Mouse (Mus musculus) kidney, adult 2 months (tissue): Measurements from ENCODE around the gene Clcn1. TPM values are rescaled to one million over a fixed set of nuclear protein-coding genes. Genes with fewer than 3 reads are reported as not detected.
A peak's percentile ranks its signal among the peaks of the same experiment; 100 is the strongest.

Experiments
- DNase-seq: peaks from one replicate; pipeline ENCODE4 v3.0.0; 2021
- H3K27ac ChIP-seq: fragments of 200-500 bp; 2 replicates; pipeline ENCODE4 v1.5.1; 2012; ENCODE audit warnings: low read depth, low read length, control low read depth, inconsistent platforms; ENCODE audit not compliant: insufficient read depth
- H3K27me3 ChIP-seq: fragments of 200-500 bp; replicated peaks from 2 replicates; pipeline ENCODE4 v1.6.1; 2012; ENCODE audit warnings: mild to moderate bottlenecking, moderate library complexity, low read length, inconsistent platforms; ENCODE audit not compliant: control insufficient read depth, insufficient read depth
- H3K36me3 ChIP-seq: fragments of 200-500 bp; 2 replicates; pipeline ENCODE4 v1.6.1; 2012; ENCODE audit warnings: mild to moderate bottlenecking, moderate library complexity, low read length, inconsistent platforms; ENCODE audit not compliant: control insufficient read depth, insufficient read depth
- H3K4me1 ChIP-seq: fragments of 200-500 bp; 2 replicates; pipeline ENCODE4 v1.6.1; 2011; ENCODE audit warnings: low read length; ENCODE audit not compliant: control insufficient read depth, insufficient read depth
- H3K4me3 ChIP-seq: fragments of 200-500 bp; 2 replicates; pipeline ENCODE4 v1.5.1; 2011; ENCODE audit warnings: mild to moderate bottlenecking, low read depth, low read length, control low read depth; ENCODE audit not compliant: insufficient read depth
- CTCF ChIP-seq: fragments of 200-500 bp; conservative IDR thresholded peaks from 2 replicates; pipeline ENCODE4 v1.5.1; 2011; ENCODE audit warnings: low read depth, mild to moderate bottlenecking, control low read depth, low read length, moderate library complexity, mixed read lengths; ENCODE audit not compliant: insufficient read depth, insufficient read length
- POLR2A ChIP-seq: fragments of 200-500 bp; IDR thresholded peaks from one replicate; pipeline ENCODE4 v1.6.1; 2011; ENCODE audit warnings: low read depth, low read length, control low read depth
- WGBS: fragments of 180-500 bp; shearing (Covaris S2); methylation state at CpG from one replicate; pipeline ENCODE4 v1.1.7; 2018; 5-methylcytosine and 5-hydroxymethylcytosine counted together
- polyA plus RNA-seq: library from polyadenylated mRNA; depleted of rRNA; stranded (reverse); fragments of >200 nt; gene quantifications from 2 replicates; pipeline ENCODE4 v1.2.3, GENCODE M21; 2012; rRNA removed

Clcn1 gene
- 0.04 and 0.86 TPM in 2 replicates for polyA plus RNA-seq

- Histone ChIP-seq H3K27ac (no peak within 1 kb of the TSS), H3K4me3 (no peak within 1 kb of the TSS), H3K4me1 (no peaks in the 10 kb centered on the region), H3K36me3 (peaks cover 1% of the 10 kb centered on the region; the same call in 1 of the 2 replicates), H3K27me3 (no peaks in the 10 kb centered on the region)
- 71% methylated on average over 4 of the region's 5 CpGs for WGBS
- no peak for TF ChIP-seq CTCF
- no peak for TF ChIP-seq POLR2A
- no peak for DNase-seq
Observed at GRCm38 (mm10) chr6:42286448-42286847, at the start of gene Clcn1. TSS of gene Clcn1 (plus strand) at chr6:42286685.

GRCm38 (mm10) chr6:42237276-42237805 lies 49.1 kb upstream of the Clcn1 start:
- H3K36me3 ChIP-seq: no peaks in the 10 kb centered on the region
- H3K4me3 ChIP-seq: no peak overlapping the region
- no peak for DNase-seq
- H3K27me3 ChIP-seq: no peaks in the 10 kb centered on the region
- TF ChIP-seq POLR2A (no peak), CTCF (no peak)
- H3K4me1 ChIP-seq: no peaks in the 10 kb centered on the region
- WGBS: 78% methylated on average over 6 of the region's 6 CpGs
- H3K27ac ChIP-seq: no peak overlapping the region

GRCm38 (mm10) chr6:42241311-42242045 lies 45.0 kb upstream of the Clcn1 start:
- no peak overlapping the region for H3K27ac ChIP-seq
- no peaks in the 10 kb centered on the region for H3K36me3 ChIP-seq
- no peaks in the 10 kb centered on the region for H3K27me3 ChIP-seq
- no peak for TF ChIP-seq POLR2A
- TF ChIP-seq CTCF: no peak
- DNase-seq: no peak
- peaks cover 2% of the 10 kb centered on the region; the same call in 1 of the 2 replicates for H3K4me1 ChIP-seq
- WGBS: 68% methylated on average over 6 of the region's 6 CpGs
- no peak overlapping the region for H3K4me3 ChIP-seq

GRCm38 (mm10) chr6:42245711-42246353 lies 40.7 kb upstream of the Clcn1 start, which contains the start of gene Gstk1:
TSS of gene Gstk1 (plus strand) at chr6:42245935.
- Histone ChIP-seq H3K4me1 (peaks cover 6% of the 10 kb centered on the region; the same call in 1 of the 2 replicates), H3K27ac (no peak within 1 kb of the TSS), H3K27me3 (no peaks in the 10 kb centered on the region), H3K36me3 (no peaks in the 10 kb centered on the region; the same call in 1 of the 2 replicates), H3K4me3 (peak within 1 kb of the TSS; percentile 62)
- DNase-seq: peak; percentile 95
- 3% methylated on average over 28 of the region's 28 CpGs for WGBS
- TF ChIP-seq POLR2A: no peak
- no peak for TF ChIP-seq CTCF

GRCm38 (mm10) chr6:42247173-42247572 lies 39.3 kb upstream of the Clcn1 start:
- WGBS: 39% methylated on average over 8 of the region's 8 CpGs
- DNase-seq: peak; percentile 76
- Histone ChIP-seq H3K27me3 (no peaks in the 10 kb centered on the region), H3K4me1 (peaks cover 6% of the 10 kb centered on the region; the same call in 1 of the 2 replicates), H3K4me3 (no peak overlapping the region), H3K36me3 (no peaks in the 10 kb centered on the region; the same call in 1 of the 2 replicates), H3K27ac (no peak overlapping the region)
- no peak for TF ChIP-seq POLR2A
- TF ChIP-seq CTCF: no peak

GRCm38 (mm10) chr6:42247981-42248380 lies 38.5 kb upstream of the Clcn1 start:
- H3K4me3 ChIP-seq: no peak overlapping the region
- DNase-seq: no peak
- H3K27ac ChIP-seq: no peak overlapping the region
- H3K36me3 ChIP-seq: no peaks in the 10 kb centered on the region; the same call in 1 of the 2 replicates
- no peak for TF ChIP-seq POLR2A
- WGBS: 100% methylated on average over 1 of the region's 1 CpGs
- H3K4me1 ChIP-seq: peaks cover 6% of the 10 kb centered on the region; the same call in 1 of the 2 replicates
- no peaks in the 10 kb centered on the region for H3K27me3 ChIP-seq

- no peak for TF ChIP-seq POLR2A
- TF ChIP-seq CTCF: no peak
- Histone ChIP-seq H3K4me1 (peaks cover under 1% of the 10 kb centered on the region; the same call in 1 of the 2 replicates), H3K27me3 (no peaks in the 10 kb centered on the region), H3K27ac (no peak overlapping the region), H3K4me3 (no peak overlapping the region), H3K36me3 (no peaks in the 10 kb centered on the region; the same call in 1 of the 2 replicates)
- WGBS: 92% methylated on average over 4 of the region's 4 CpGs
- DNase-seq: no peak
Observed at GRCm38 (mm10) chr6:42251791-42252190, 34.7 kb upstream of the Clcn1 start.
